Mouse (Mus musculus) CD4-positive, CD25-positive, alpha-beta regulatory T cell, adult 2 months (primary cell): Measurements from ENCODE around the gene Kcnab3.

Experiments
- DNase-seq: peaks from one replicate; pipeline ENCODE4 v3.0.0-alpha.2; 2012; ENCODE audit warnings: low read depth, low spot score

Kcnab3 gene

GRCm38 (mm10) chr11:69369990-69370816, 44.1 kb downstream of the Kcnab3 start:
- DNase-seq = no peak

DNA sequence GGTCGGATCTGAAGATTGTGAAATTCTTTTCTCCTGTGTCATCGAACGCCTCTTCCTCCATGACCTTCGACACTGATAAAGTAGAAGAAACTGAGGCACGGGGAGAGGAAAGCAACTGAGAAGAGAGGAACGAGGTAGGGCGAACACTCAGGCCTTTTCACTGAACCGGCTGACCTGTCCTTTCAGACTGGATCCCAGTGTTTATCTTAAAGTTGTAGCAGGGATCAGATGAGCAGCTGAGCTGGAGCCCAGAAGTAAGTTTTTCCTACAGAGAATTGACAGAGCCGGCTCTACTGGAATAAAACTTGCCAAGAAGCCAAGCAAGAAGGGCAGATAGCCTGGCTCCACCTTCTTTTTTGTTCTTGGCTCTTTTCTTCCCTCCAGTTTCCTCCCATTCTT, 44.8 kb downstream of the Kcnab3 start:
- no peak for DNase-seq

DNA sequence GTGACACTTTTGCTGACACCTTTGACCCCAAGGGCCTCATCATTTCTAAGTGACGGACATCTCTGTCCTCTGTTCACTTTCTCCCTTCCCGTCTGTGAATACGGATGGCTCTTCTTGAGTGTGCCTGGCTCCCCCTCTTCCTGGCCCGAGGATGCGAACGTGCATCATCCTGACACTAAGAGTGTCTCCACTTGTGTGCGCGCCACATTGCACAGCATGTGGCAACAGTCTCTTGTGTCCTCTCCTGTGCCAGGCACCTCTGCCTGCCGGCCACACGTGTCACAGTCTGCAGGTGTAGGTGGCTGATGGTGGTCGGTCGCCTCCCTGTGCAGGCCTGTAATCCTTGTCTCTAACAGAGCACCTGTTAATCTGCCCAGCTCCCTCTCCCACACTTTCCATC, 45.5 kb downstream of the Kcnab3 start:
- no peak for DNase-seq

DNA sequence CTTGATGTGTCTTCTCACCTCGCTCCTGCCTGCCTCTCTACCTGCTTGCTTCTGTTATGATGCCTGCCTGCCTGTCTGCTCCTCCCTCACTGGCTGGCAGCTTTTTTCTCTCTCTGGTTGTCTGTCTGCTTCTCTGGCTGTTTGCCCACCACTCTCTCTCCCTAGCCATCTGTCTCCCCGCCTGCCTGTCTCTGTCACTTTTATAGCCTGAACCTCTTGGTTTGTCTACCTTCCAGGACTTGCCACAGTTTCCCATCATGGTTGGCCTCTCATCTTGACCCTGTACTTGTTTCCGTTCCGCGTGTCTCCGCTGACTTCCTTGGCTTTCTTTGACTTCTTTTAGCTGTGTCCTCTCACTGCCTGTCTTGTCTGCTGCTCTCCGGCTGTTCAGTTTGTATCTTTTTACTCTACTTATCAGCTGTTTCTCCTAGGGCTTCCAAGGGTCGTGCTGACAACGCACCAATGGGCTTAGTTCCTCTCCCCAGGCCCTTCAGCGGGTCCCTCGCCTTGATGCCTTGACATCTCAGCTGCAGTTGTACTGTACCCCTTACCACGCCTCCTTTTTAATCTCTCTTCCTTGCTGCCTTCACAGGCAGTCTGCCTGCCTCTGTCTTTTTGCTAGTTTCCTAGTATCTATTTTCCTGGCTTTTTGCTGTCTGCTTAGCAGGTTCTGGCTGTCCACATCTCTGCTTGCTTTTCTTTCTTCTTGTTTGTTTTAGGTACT, 46.2 kb downstream of the Kcnab3 start:
- DNase-seq = peak; percentile 47

DNA sequence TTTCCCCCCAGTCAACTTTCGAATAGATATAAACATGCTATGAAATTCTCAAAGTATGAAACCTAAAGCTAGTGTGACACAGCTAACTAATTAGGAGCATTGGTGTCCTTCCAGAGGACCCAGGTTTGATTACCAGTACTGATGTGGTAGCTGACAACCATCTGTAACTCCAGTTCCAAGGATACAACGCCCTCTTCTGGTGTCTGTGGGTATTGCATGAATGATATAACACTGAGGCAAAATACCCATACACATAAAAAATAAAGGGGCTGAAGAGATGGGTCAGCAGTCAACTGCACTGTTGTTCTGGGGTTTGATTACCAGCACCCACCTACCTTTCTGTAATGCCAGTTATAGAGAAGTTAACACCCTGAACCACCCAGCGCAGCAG, 46.7 kb downstream of the Kcnab3 start:
- peak; percentile 79 for DNase-seq

DNA sequence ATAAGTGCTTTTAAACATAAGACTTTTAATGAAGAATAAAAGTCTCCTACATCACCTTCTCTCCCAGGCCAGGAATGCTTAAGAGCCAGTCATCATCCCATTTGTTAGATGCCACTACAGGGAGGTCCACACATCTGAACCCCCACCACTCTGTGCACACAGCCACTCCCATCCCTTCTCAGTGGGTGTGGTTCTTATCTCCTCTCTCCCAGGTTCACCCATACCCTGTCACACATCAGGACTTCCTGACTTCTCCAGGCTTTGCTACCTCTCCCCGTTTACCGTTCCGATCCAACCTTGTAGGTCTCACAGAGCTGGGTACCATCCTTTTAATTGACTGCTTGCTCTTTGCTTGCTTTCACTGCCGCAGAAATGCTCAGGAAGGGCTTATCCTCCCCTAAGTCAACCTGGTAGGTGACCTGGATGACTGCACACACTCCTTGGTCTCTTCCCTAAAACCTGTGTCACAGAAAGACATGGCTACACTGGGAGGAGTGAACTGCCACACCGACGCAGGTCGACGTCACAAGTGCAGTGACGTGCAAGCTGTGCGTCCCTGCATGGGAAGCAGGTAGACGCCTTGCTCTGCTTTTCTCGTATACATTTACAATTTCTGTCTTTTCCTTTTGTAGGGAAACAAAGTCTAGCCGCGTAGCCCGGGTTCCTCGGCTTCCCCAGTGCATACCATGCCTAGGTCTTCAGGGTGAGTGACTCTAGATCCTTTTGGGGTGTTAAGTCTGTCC, 47.3 kb downstream of the Kcnab3 start:
- DNase-seq = no peak

DNA sequence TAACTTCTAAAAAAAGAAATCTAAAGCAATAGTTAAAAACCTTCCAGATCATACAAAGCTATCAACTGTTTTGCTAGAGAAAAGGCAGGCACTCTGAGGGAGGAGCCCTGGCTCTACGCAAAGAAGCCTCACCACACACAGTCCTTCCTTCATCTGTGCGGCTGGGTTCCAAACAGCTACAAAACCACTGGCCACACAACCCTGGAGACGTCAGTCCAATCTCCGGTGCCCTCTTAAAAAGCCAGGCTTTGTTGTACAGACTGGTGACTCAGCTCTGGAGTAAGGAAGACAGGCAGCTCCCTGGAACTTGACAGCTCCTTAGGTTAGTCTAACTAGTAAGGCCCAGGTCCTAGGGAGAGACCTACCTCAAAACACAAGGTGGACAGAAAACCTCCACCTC, 49.6 kb downstream of the Kcnab3 start:
- DNase-seq = no peak

- no peak for DNase-seq
These were observed 51.7 kb downstream of the Kcnab3 start for GRCm38 (mm10) chr11:69377766-69378165.

DNA sequence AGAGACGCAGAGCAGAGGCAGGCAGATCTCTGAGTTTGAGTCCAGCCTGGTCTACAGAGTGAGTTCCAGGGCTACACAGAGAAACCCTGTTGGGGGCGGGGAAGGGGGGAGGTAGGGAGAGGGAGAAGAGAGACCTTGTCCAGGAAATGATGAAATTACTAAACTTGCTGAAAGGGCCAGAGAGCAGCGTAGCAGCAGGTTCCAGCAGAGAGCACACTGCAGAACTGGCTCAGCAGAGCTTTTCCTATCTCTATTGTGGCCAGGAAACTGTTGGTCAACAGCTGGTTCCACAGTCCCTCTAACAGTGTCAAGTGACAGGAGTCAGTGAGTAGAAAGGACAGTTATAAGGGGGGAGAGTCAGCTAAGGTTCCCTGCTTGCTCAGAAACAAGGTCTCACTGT, 53.5 kb downstream of the Kcnab3 start:
- no peak for DNase-seq

- no peak for DNase-seq
These were observed 55.3 kb downstream of the Kcnab3 start for GRCm38 (mm10) chr11:69381356-69381755.
